7 mouse cellular contexts compared by ENCODE assay signal in genomic region chr17:84009194-84009593, GRCm38 (mm10).
DNase-seq lines count a peak whose midpoint lies in the region; ATAC-seq lines count a peak whose summit lies in the region.

No protein-coding gene starts in this region.

- H3K4me1 ChIP-seq in hindbrain, embryonic 13.5 days (replicated peaks) = peaks cover 12% of the 10 kb centered on the region
- H3K4me1 ChIP-seq in limb, embryonic 11.5 days (ENCODE audit: control insufficient read depth, insufficient read depth, low read length) = peaks cover 32% of the 10 kb centered on the region
- no peaks in the 10 kb centered on the region; the same call in 1 of the 2 replicates for H3K4me1 ChIP-seq in stomach, embryonic 14.5 days (ENCODE audit: control insufficient read depth, insufficient read depth, low read length)

- DNase-seq in CD4-positive helper T cell, adult 2 months (ENCODE audit: low read depth, low spot score) = peak; percentile 1
- peak; percentile 91 for DNase-seq in brain, adult 2 months (ENCODE audit: low read depth, low spot score)
- peak; percentile 58 for DNase-seq in limb, embryonic 11.5 days (ENCODE audit: low spot score)

- H3K4me2 ChIP-seq in hindbrain, embryonic 13.5 days = no peak overlapping the region
- H3K4me2 ChIP-seq in limb, embryonic 11.5 days (ENCODE audit: low read depth, severe bottlenecking) = no peak overlapping the region
- no peak overlapping the region for H3K4me2 ChIP-seq in stomach, embryonic 14.5 days (replicated peaks; ENCODE audit: low read depth, low read length)

- no peak overlapping the region for H3K9ac ChIP-seq in hindbrain, embryonic 13.5 days
- no peak overlapping the region for H3K9ac ChIP-seq in limb, embryonic 11.5 days (ENCODE audit: low read length)
- no peak overlapping the region for H3K9ac ChIP-seq in stomach, embryonic 14.5 days (replicated peaks; ENCODE audit: low read depth, low read length)

- WGBS in hindbrain, embryonic 13.5 days = 58% methylated on average over 8 of the region's 8 CpGs
- WGBS in limb, embryonic 11.5 days = 79% methylated on average over 8 of the region's 8 CpGs
- WGBS in stomach, embryonic 14.5 days = 87% methylated on average over 8 of the region's 8 CpGs

- no peaks in the 10 kb centered on the region for H3K36me3 ChIP-seq in hindbrain, embryonic 13.5 days
- H3K36me3 ChIP-seq in limb, embryonic 11.5 days (ENCODE audit: control insufficient read depth, insufficient read depth, low read length) = no peaks in the 10 kb centered on the region
- H3K36me3 ChIP-seq in stomach, embryonic 14.5 days (ENCODE audit: control insufficient read depth, insufficient read depth, low read length) = no peaks in the 10 kb centered on the region

- peak; percentile 69 for ATAC-seq in hindbrain, embryonic 13.5 days (ENCODE audit: low FRiP score)
- ATAC-seq in limb, embryonic 11.5 days (ENCODE audit: insufficient number of reproducible peaks, low FRiP score, low TSS enrichment, low read depth) = no peak
- ATAC-seq in stomach, embryonic 14.5 days (ENCODE audit: insufficient number of reproducible peaks, insufficient read depth, low FRiP score, low read depth) = peak; percentile 46
- ATAC-seq in erythroid progenitor cell, adult 5-6 weeks (replicated peaks; ENCODE audit: low FRiP score, poor library complexity, severe bottlenecking) = no peak
- no peak for ATAC-seq in megakaryocyte, adult 5-6 weeks (ENCODE audit: poor library complexity, severe bottlenecking)

- peak overlapping the region; percentile 77; the same call in 1 of the 2 replicates for H3K27ac ChIP-seq in hindbrain, embryonic 13.5 days
- peak overlapping the region; percentile 70 for H3K27ac ChIP-seq in limb, embryonic 11.5 days (replicated peaks; ENCODE audit: low read depth, low read length)
- peak overlapping the region; percentile 72; the same call in 1 of the 2 replicates for H3K27ac ChIP-seq in stomach, embryonic 14.5 days (ENCODE audit: low read length)

- H3K4me3 ChIP-seq in hindbrain, embryonic 13.5 days = no peak overlapping the region
- H3K4me3 ChIP-seq in limb, embryonic 11.5 days (ENCODE audit: low read depth, low read length) = no peak overlapping the region
- no peak overlapping the region for H3K4me3 ChIP-seq in stomach, embryonic 14.5 days (ENCODE audit: low read depth, low read length)

- no peaks in the 10 kb centered on the region for H3K9me3 ChIP-seq in hindbrain, embryonic 13.5 days
- peaks cover 4% of the 10 kb centered on the region; the same call in 1 of the 2 replicates for H3K9me3 ChIP-seq in limb, embryonic 11.5 days (ENCODE audit: control insufficient read depth, low read length)
- no peaks in the 10 kb centered on the region for H3K9me3 ChIP-seq in stomach, embryonic 14.5 days (ENCODE audit: control insufficient read depth, low read depth, low read length)

- H3K27me3 ChIP-seq in hindbrain, embryonic 13.5 days = no peaks in the 10 kb centered on the region
- no peaks in the 10 kb centered on the region for H3K27me3 ChIP-seq in limb, embryonic 11.5 days (ENCODE audit: control insufficient read depth, insufficient read depth, low read length)
- H3K27me3 ChIP-seq in stomach, embryonic 14.5 days (ENCODE audit: control insufficient read depth, insufficient read depth, low read length) = no peaks in the 10 kb centered on the region

Comparison
In these comparisons a context has a peak if more than half of its experiments do, and no peak if none do; other contexts are left out.
1. DNase-seq: peak in every context shown above with its lines; median percentile 91 in brain, adult 2 months; 58 in limb, embryonic 11.5 days; 1 in CD4-positive helper T cell, adult 2 months.
2. ATAC-seq: peak in hindbrain, embryonic 13.5 days (single experiment) and stomach, embryonic 14.5 days (single experiment); none in limb, embryonic 11.5 days (single experiment), erythroid progenitor cell, adult 5-6 weeks (single experiment) and megakaryocyte, adult 5-6 weeks (single experiment).
3. Peak in every context shown above with its lines, with median percentiles within 50 percentile points of each other: H3K27ac ChIP-seq.